Mouse (Mus musculus) kidney, postnatal 0 days (tissue): ENCODE data around the gene Scn2a. TPM values are rescaled to one million over a fixed set of nuclear protein-coding genes. Genes with fewer than 3 reads are reported as not detected.

Experiments
- ATAC-seq: fragments of 200-750 bp; cut with Nextera tagmentation; replicated peaks from 2 replicates; pipeline ENCODE4 v1.8.0; 2017; ENCODE audit warnings: low read depth, moderate number of reproducible peaks, moderate TSS enrichment, moderate library complexity; ENCODE audit not compliant: low FRiP score
- DNase-seq: peaks from one replicate; pipeline ENCODE4 v3.0.0-alpha.2; 2016; ENCODE audit warnings: low spot score
- H3K27ac ChIP-seq: fragments of 300-500 bp; sonication (generic); 2 replicates; pipeline ENCODE4 v1.5.1; 2014; ENCODE audit warnings: mild to moderate bottlenecking
- H3K27me3 ChIP-seq: fragments of 300-500 bp; sonication (generic); 2 replicates; pipeline ENCODE4 v1.6.1; 2014; ENCODE audit warnings: low read length, mixed read lengths; ENCODE audit not compliant: insufficient read depth
- H3K36me3 ChIP-seq: fragments of 300-500 bp; sonication (generic); 2 replicates; pipeline ENCODE4 v1.6.1; 2014; ENCODE audit warnings: low read length, mixed read lengths; ENCODE audit not compliant: insufficient read depth
- H3K4me1 ChIP-seq: fragments of 300-500 bp; sonication (generic); replicated peaks from 2 replicates; pipeline ENCODE4 v1.6.1; 2014; ENCODE audit warnings: antibody characterized with exemption, low read length, mixed read lengths; ENCODE audit not compliant: insufficient read depth
- H3K4me2 ChIP-seq: fragments of 300-500 bp; sonication (generic); 2 replicates; pipeline ENCODE4 v1.6.1; 2014; ENCODE audit warnings: mild to moderate bottlenecking, low read length, moderate library complexity, mixed read lengths
- H3K4me3 ChIP-seq: fragments of 300-500 bp; sonication (generic); replicated peaks from 2 replicates; pipeline ENCODE4 v1.5.1; 2014; ENCODE audit warnings: low read depth, low read length
- H3K9ac ChIP-seq: fragments of 300-500 bp; sonication (generic); 2 replicates; pipeline ENCODE4 v1.6.1; 2014; ENCODE audit warnings: low read depth, low read length
- H3K9me3 ChIP-seq: fragments of 300-500 bp; sonication (generic); replicated peaks from 2 replicates; pipeline ENCODE4 v1.6.1; 2016; ENCODE audit warnings: low read length, inconsistent platforms, mixed read lengths
- CTCF ChIP-seq: IDR thresholded peaks from 2 replicates; pipeline ENCODE4 v1.5.1; 2016; ENCODE audit warnings: antibody characterized with exemption, low read depth, mild to moderate bottlenecking, moderate library complexity
- WGBS: fragments of 180-500 bp; shearing (Covaris S2); extraction: QIAGEN DNeasy Blood & Tissue Kit; methylation state at CpG from one replicate; pipeline ENCODE4 v1.1.7; 2014; 5-methylcytosine and 5-hydroxymethylcytosine counted together
- polyA plus RNA-seq: library from polyadenylated mRNA; unstranded; fragments of >200 nt; fragmentation: Nextera tagmentation; extraction: Ambion mirVana; gene quantifications from 2 replicates; pipeline ENCODE4 v1.2.1, GENCODE M21; 2015

The Scn2a gene
- polyA plus RNA-seq, 1 experiment from 2014 or later: 2.3 TPM

DNA sequence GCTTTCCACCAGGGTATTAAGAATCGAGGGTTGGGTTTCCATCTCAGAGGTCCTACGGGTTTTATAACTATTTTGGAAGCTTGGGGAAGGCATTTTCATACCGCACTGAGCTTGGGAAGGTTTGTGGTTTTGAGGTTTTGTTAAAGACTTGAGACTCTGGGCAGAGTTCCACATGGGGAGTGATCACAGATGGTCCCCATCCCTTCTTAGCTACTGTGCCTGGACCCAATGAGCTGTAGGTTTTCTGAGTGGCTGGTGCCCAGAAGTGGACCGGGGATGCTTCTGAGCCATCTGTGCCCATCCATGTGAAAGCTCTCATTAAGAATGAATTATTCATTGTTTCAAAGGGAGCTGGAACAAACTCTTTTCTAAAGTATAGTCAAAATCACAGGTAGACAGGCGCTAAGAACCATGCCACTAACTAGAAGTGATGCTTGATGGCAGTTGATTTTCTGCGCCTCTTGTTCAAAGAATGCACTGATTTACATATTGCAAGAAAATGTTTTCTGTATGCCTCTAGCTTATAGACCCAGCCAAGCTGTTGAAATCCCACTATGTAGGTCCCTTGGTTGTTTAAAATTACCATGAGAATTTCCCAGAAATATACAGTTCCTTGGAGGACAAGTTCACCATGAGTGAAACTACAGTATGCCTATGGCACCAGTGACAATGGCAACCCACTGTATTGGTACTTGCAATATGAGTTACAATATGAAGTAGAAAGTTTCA lies 70.0 kb downstream of the Scn2a start:
- WGBS: 80% methylated on average over 6 of the region's 6 CpGs

DNA sequence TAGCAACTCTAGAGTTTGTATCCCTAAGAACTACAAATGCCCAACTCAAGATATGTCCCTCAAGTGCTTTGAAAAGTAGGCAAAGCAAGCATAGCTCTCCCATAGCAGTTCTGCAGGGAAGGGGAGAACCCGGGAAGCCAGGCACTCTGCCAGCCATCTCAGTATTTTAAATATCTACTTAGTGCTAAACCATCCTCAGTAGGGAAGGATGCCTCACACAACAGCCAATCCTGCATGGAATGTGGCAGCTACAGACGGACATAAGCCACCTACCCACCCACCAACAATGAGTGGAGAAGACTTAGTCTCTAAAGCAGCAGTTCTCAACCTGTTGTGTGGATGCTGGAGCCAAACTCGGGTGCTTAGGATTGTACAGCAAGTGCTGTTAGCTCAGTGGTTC lies 73.9 kb downstream of the Scn2a start:
- no peak overlapping the region for H3K4me2 ChIP-seq
- H3K9ac ChIP-seq: no peak overlapping the region
- DNase-seq (no peak), ATAC-seq (no peak)
- no peak overlapping the region for H3K27ac ChIP-seq
- no peaks in the 10 kb centered on the region for H3K36me3 ChIP-seq
- no peaks in the 10 kb centered on the region for H3K4me1 ChIP-seq
- 82% methylated on average over 3 of the region's 3 CpGs for whole genome bisulfite sequencing
- no peaks in the 10 kb centered on the region for H3K27me3 ChIP-seq
- TF ChIP-seq CTCF: no peak
- H3K9me3 ChIP-seq: no peaks in the 10 kb centered on the region
- no peak overlapping the region for H3K4me3 ChIP-seq

More for the DNA sequence above, 70.0 kb downstream of the Scn2a start:
- no peaks in the 10 kb centered on the region for H3K9me3 ChIP-seq
- no peak overlapping the region for H3K4me2 ChIP-seq
- no peak for TF ChIP-seq CTCF
- H3K4me1 ChIP-seq: no peaks in the 10 kb centered on the region
- DNase-seq: no peak
- H3K9ac ChIP-seq: no peak overlapping the region
- H3K36me3 ChIP-seq: no peaks in the 10 kb centered on the region
- ATAC-seq: no peak
- no peak overlapping the region for H3K4me3 ChIP-seq
- no peaks in the 10 kb centered on the region for H3K27me3 ChIP-seq
- H3K27ac ChIP-seq: no peak overlapping the region

GRCm38 (mm10) chr2:65695061-65695460 lies 74.5 kb downstream of the Scn2a start:
- no peak for TF ChIP-seq CTCF
- 81% methylated on average over 7 of the region's 7 CpGs for WGBS
- no peak overlapping the region for H3K4me2 ChIP-seq

DNA sequence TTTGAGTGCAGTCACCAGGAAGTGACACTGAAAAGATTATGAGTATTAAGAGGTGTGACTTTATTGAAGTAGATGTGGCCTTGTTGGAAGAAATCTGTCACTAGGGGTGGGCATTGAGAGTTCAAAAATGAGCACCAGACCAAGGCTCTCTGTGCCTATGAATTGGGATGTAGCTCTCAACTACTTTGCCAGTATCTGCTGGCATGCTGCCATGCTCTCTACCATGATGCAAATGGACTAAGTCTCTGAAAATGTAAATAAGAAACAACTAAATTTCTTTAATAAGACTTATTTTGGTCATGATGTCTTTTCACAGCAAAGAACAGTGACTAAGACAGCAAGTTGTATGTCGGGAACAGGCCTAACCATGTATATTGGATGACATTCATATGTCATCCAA lies 79.7 kb downstream of the Scn2a start:
- H3K27ac ChIP-seq: no peak overlapping the region
- no peaks in the 10 kb centered on the region for H3K36me3 ChIP-seq
- no peak overlapping the region for H3K9ac ChIP-seq
- no peaks in the 10 kb centered on the region for H3K27me3 ChIP-seq
- H3K4me1 ChIP-seq: no peaks in the 10 kb centered on the region
- WGBS: 93% methylated on average over 1 of the region's 1 CpGs
- no peak for ATAC-seq
- no peak overlapping the region for H3K4me2 ChIP-seq
- no peak overlapping the region for H3K4me3 ChIP-seq
- no peaks in the 10 kb centered on the region for H3K9me3 ChIP-seq
- no peak for DNase-seq
- no peak for TF ChIP-seq CTCF

More at GRCm38 (mm10) chr2:65695061-65695460, 74.5 kb downstream of the Scn2a start:
- Histone ChIP-seq H3K9ac (no peak overlapping the region), H3K27ac (no peak overlapping the region), H3K36me3 (no peaks in the 10 kb centered on the region), H3K4me3 (no peak overlapping the region), H3K9me3 (no peaks in the 10 kb centered on the region), H3K27me3 (no peaks in the 10 kb centered on the region), H3K4me1 (no peaks in the 10 kb centered on the region)
- DNase-seq: no peak
- ATAC-seq: no peak

- no peaks in the 10 kb centered on the region for H3K27me3 ChIP-seq
- no peak overlapping the region for H3K4me2 ChIP-seq
- no peak overlapping the region for H3K9ac ChIP-seq
- TF ChIP-seq CTCF: no peak
- H3K9me3 ChIP-seq: no peaks in the 10 kb centered on the region
- no peak for DNase-seq
- H3K4me3 ChIP-seq: no peak overlapping the region
- no peak overlapping the region for H3K27ac ChIP-seq
- no peaks in the 10 kb centered on the region for H3K4me1 ChIP-seq
- WGBS: 89% methylated on average over 3 of the region's 3 CpGs
- H3K36me3 ChIP-seq: no peaks in the 10 kb centered on the region
- no peak for ATAC-seq
These were observed 80.6 kb downstream of the Scn2a start for GRCm38 (mm10) chr2:65701175-65701574.

- Histone ChIP-seq H3K9ac (no peak overlapping the region), H3K9me3 (no peaks in the 10 kb centered on the region), H3K4me2 (no peak overlapping the region), H3K4me3 (no peak overlapping the region), H3K4me1 (no peaks in the 10 kb centered on the region), H3K36me3 (no peaks in the 10 kb centered on the region), H3K27me3 (no peaks in the 10 kb centered on the region), H3K27ac (no peak overlapping the region)
- DNase-seq (no peak), ATAC-seq (no peak)
- WGBS: 86% methylated on average over 6 of the region's 6 CpGs
- TF ChIP-seq CTCF: no peak
These were observed 101.7 kb downstream of the Scn2a start for GRCm38 (mm10) chr2:65722219-65722800.
